7 mouse cellular contexts compared by ENCODE assay signal in the genomic region with DNA sequence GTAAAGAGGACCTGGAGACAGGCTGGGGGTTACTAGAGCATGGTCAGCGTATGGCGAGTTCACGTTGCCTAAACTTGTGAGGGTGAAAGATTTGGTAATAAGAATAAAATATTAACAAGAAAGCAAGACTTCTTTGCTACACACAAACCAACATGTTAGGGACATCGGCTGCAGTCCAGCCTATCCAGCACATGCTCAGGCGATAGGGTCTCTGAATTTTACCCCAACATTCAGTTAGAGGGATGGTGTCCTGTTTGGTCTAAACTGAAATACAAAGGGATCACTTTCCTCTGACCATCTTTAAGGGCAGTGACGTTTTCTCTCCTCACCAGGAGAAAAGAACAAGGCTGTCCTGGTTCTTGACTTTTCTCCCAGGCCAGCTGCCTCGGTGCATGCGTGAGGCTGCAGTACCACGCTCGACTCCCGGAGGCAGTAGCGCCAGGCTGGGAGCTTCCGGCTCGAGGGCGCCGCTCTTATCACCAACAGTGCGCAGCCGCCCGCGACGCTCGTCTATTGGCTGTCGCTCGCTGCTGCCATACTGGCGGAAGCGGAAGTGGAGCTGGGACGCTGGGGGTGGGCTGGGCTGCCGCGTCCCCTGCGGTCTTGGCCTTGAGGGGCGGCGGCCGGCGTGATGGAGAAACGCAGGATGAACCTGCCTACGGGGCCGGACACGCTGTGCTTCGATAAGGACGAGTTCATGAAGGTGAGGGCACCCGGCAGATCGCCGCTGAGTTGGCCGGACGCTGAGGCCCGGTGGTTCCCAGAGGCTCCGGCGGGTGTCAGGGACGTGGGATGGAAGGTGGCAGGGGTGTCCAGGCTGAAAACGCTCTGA. TPM values are rescaled to one million over a fixed set of nuclear protein-coding genes. Genes with fewer than 3 reads are reported as not detected.
A peak's percentile ranks its signal among the peaks of the same experiment; 100 is the strongest.
DNase-seq lines count a peak whose midpoint lies in the region; ATAC-seq lines count a peak whose summit lies in the region.

A gene (plus strand): TSS at position 519 of the 832 bp plus-strand sequence.

- WGBS in intestine, embryonic 16.5 days: 10% methylated on average over 50 of the region's 50 CpGs
- 10% methylated on average over 50 of the region's 50 CpGs for WGBS in midbrain, embryonic 11.5 days

- H3K9ac ChIP-seq in intestine, embryonic 16.5 days (ENCODE audit: low read depth, low read length): peak within 1 kb of the TSS; percentile 87
- peak within 1 kb of the TSS; percentile 81 for H3K9ac ChIP-seq in midbrain, embryonic 11.5 days (ENCODE audit: low read length)

- intact Hi-C loops in left cerebral cortex, postnatal 36 days (cut with DNase I): loop anchor here (5.0 kb wide), 1 partner anchor 88 kb away; no protein-coding TSS in a partner anchor

- peak within 1 kb of the TSS; percentile 96 for H3K4me3 ChIP-seq in intestine, embryonic 16.5 days (ENCODE audit: low read length)
- H3K4me3 ChIP-seq in midbrain, embryonic 11.5 days (ENCODE audit: low read depth, low read length): peak within 1 kb of the TSS; percentile 90

- peak; percentile 100 for ATAC-seq in intestine, embryonic 16.5 days
- ATAC-seq in midbrain, embryonic 11.5 days (ENCODE audit: low FRiP score): peak; percentile 100

- H3K4me2 ChIP-seq in intestine, embryonic 16.5 days (ENCODE audit: low read depth, low read length): peak within 1 kb of the TSS; percentile 64
- peak within 1 kb of the TSS; percentile 88 for H3K4me2 ChIP-seq in midbrain, embryonic 11.5 days

- H3K27me3 ChIP-seq in intestine, embryonic 16.5 days (replicated peaks; ENCODE audit: control insufficient read depth, insufficient read depth, low read length): no peaks in the 10 kb centered on the region
- no peaks in the 10 kb centered on the region for H3K27me3 ChIP-seq in midbrain, embryonic 11.5 days (ENCODE audit: control insufficient read depth, insufficient read depth, low read length)

- peaks cover 12% of the 10 kb centered on the region for H3K4me1 ChIP-seq in intestine, embryonic 16.5 days (ENCODE audit: control insufficient read depth, insufficient read depth, low read length)
- peaks cover 11% of the 10 kb centered on the region for H3K4me1 ChIP-seq in midbrain, embryonic 11.5 days (ENCODE audit: control insufficient read depth, insufficient read depth, low read length)

- H3K9me3 ChIP-seq in intestine, embryonic 16.5 days (ENCODE audit: control insufficient read depth, low read length): no peaks in the 10 kb centered on the region
- no peaks in the 10 kb centered on the region for H3K9me3 ChIP-seq in midbrain, embryonic 11.5 days (ENCODE audit: control insufficient read depth, low read length)

- peak; percentile 84 for DNase-seq in adrenal gland, adult 8-10 months
- peak; percentile 85 for DNase-seq in embryo, embryonic 9.5 days (ENCODE audit: extremely low spot score)
- DNase-seq in gastrocnemius, postnatal 4 days (ENCODE audit: low spot score in 2 of 2): peak; percentile 82 to 92
- DNase-seq in left cerebral cortex, postnatal 36 days (ENCODE audit: low spot score in 2 of 2): peak; percentile 90 to 91
- DNase-seq in midbrain, embryonic 11.5 days (ENCODE audit: low spot score, missing footprints): peak; percentile 99
- peak; percentile 90 for DNase-seq in skeletal muscle tissue, adult 2 months (ENCODE audit: low read depth, low spot score)

- H3K27ac ChIP-seq in intestine, embryonic 16.5 days (ENCODE audit: low read length): no peak within 1 kb of the TSS
- H3K27ac ChIP-seq in midbrain, embryonic 11.5 days (ENCODE audit: low read depth, low read length): no peak within 1 kb of the TSS

- no peaks in the 10 kb centered on the region for H3K36me3 ChIP-seq in intestine, embryonic 16.5 days (ENCODE audit: control insufficient read depth, insufficient read depth, low read length)
- no peaks in the 10 kb centered on the region for H3K36me3 ChIP-seq in midbrain, embryonic 11.5 days (ENCODE audit: control insufficient read depth, insufficient read depth, low read length)

RNA-seq across cellular contexts. Expression of the gene that starts here (rescaled TPM):
- total RNA-seq in adrenal gland, adult 8-10 months (2022): 10 to 100 TPM; 48.0 to 62.2 (median 54.1) TPM
- 10 to 100 TPM; 29.3 to 33.9 TPM for total RNA-seq in gastrocnemius, postnatal 4 days (2021)
- polyA plus RNA-seq in intestine, embryonic 16.5 days (2015; fragmentation: Nextera tagmentation; extraction: Ambion mirVana): 35.5 and 37.6 TPM in 2 replicates
- 10 to 100 TPM; 37.1 to 41.7 TPM for total RNA-seq in left cerebral cortex, postnatal 36 days (2021)
- 40.9 and 42.1 TPM in 2 replicates for polyA plus RNA-seq in midbrain, embryonic 11.5 days (2014; fragmentation: Nextera tagmentation; extraction: Ambion mirVana)
